Mouse (Mus musculus) brown adipose tissue, adult 24 weeks (tissue): ENCODE measurements around the gene Adam12. TPM values are rescaled to one million over a fixed set of nuclear protein-coding genes. Genes with fewer than 3 reads are reported as not detected.
A peak's percentile ranks its signal among the peaks of the same experiment; 100 is the strongest.

Experiments
- H3K27ac ChIP-seq: fragments of 200-500 bp; replicated peaks from 2 replicates; pipeline ENCODE4 v1.5.1; 2012; ENCODE audit warnings: low read depth, mild to moderate bottlenecking, low read length
- H3K4me1 ChIP-seq: fragments of 200-500 bp; 2 replicates; pipeline ENCODE4 v1.6.1; 2012; ENCODE audit warnings: low read length, mixed read lengths; ENCODE audit not compliant: control insufficient read depth, insufficient read depth, insufficient read length
- H3K4me3 ChIP-seq: fragments of 200-500 bp; 2 replicates; pipeline ENCODE4 v1.5.1; 2012; ENCODE audit warnings: low read depth, mild to moderate bottlenecking, low read length, moderate library complexity; ENCODE audit not compliant: insufficient read depth
- polyA plus RNA-seq: library from polyadenylated mRNA; stranded (reverse); fragments of >200 nt; gene quantifications from 2 replicates; pipeline ENCODE4 v1.2.4, GENCODE M21; 2012; ENCODE audit not compliant: missing spikeins, insufficient read depth, insufficient read length

Adam12 gene
- polyA plus RNA-seq = 10.4 and 10.5 TPM in 2 replicates

- Histone ChIP-seq H3K4me3 (no peak within 1 kb of the TSS), H3K4me1 (peaks cover 7% of the 10 kb centered on the region; the same call in 1 of the 2 replicates), H3K27ac (no peak within 1 kb of the TSS)
Measured at GRCm38 (mm10) chr7:134231378-134232346, at the start of gene Adam12. Adam12 (minus strand) TSS chr7:134232146.

GRCm38 (mm10) chr7:134272956-134273355, 41.0 kb upstream of the Adam12 start:
- no peaks in the 10 kb centered on the region for H3K4me1 ChIP-seq
- H3K4me3 ChIP-seq = no peak overlapping the region
- no peak overlapping the region for H3K27ac ChIP-seq

- no peak overlapping the region for H3K27ac ChIP-seq
- no peak overlapping the region for H3K4me3 ChIP-seq
- no peaks in the 10 kb centered on the region for H3K4me1 ChIP-seq
Measured at GRCm38 (mm10) chr7:134272421-134272820, 40.5 kb upstream of the Adam12 start.

GRCm38 (mm10) chr7:134265783-134266182, 33.8 kb upstream of the Adam12 start:
- H3K27ac ChIP-seq = no peak overlapping the region
- H3K4me3 ChIP-seq = no peak overlapping the region
- H3K4me1 ChIP-seq = peaks cover 6% of the 10 kb centered on the region

- Histone ChIP-seq H3K27ac (no peak overlapping the region), H3K4me1 (peaks cover 6% of the 10 kb centered on the region), H3K4me3 (no peak overlapping the region)
Measured at GRCm38 (mm10) chr7:134263146-134263906, 31.4 kb upstream of the Adam12 start.

- H3K4me3 ChIP-seq = no peak overlapping the region
- no peak overlapping the region for H3K27ac ChIP-seq
Measured at GRCm38 (mm10) chr7:134261003-134261701, 29.2 kb upstream of the Adam12 start.

GRCm38 (mm10) chr7:134250273-134250870, 18.4 kb upstream of the Adam12 start:
- H3K27ac ChIP-seq = no peak overlapping the region
- no peak overlapping the region for H3K4me3 ChIP-seq

More at GRCm38 (mm10) chr7:134261003-134261701, 29.2 kb upstream of the Adam12 start:
- peaks cover 6% of the 10 kb centered on the region for H3K4me1 ChIP-seq

GRCm38 (mm10) chr7:134248041-134248440, 16.1 kb upstream of the Adam12 start:
- no peak overlapping the region for H3K27ac ChIP-seq
- no peak overlapping the region for H3K4me3 ChIP-seq
- peaks cover 7% of the 10 kb centered on the region; the same call in 1 of the 2 replicates for H3K4me1 ChIP-seq

More at GRCm38 (mm10) chr7:134250273-134250870, 18.4 kb upstream of the Adam12 start:
- H3K4me1 ChIP-seq = peaks cover 7% of the 10 kb centered on the region; the same call in 1 of the 2 replicates

GRCm38 (mm10) chr7:134246624-134247023, 14.7 kb upstream of the Adam12 start:
- H3K4me1 ChIP-seq = peaks cover 9% of the 10 kb centered on the region; the same call in 1 of the 2 replicates
- H3K27ac ChIP-seq = no peak overlapping the region
- no peak overlapping the region for H3K4me3 ChIP-seq

GRCm38 (mm10) chr7:134242773-134243172, 10.8 kb upstream of the Adam12 start:
- H3K27ac ChIP-seq = 0 out of 2 replicates have a peak overlapping the region, but pooled peaks have one; percentile 50
- H3K4me3 ChIP-seq = no peak overlapping the region
- H3K4me1 ChIP-seq = peaks cover 6% of the 10 kb centered on the region; the same call in 1 of the 2 replicates

- no peak overlapping the region for H3K4me3 ChIP-seq
- H3K4me1 ChIP-seq = peaks cover 2% of the 10 kb centered on the region; the same call in 1 of the 2 replicates
- no peak overlapping the region for H3K27ac ChIP-seq
Measured at GRCm38 (mm10) chr7:134241212-134241611, 9.3 kb upstream of the Adam12 start.

GRCm38 (mm10) chr7:134240579-134240978, 8.6 kb upstream of the Adam12 start:
- Histone ChIP-seq H3K4me1 (peaks cover 2% of the 10 kb centered on the region; the same call in 1 of the 2 replicates), H3K27ac (no peak overlapping the region)

GRCm38 (mm10) chr7:134238863-134239262, 6.9 kb upstream of the Adam12 start:
- no peak overlapping the region for H3K4me3 ChIP-seq
- no peak overlapping the region for H3K27ac ChIP-seq
- H3K4me1 ChIP-seq = peaks cover 2% of the 10 kb centered on the region; the same call in 1 of the 2 replicates

More at GRCm38 (mm10) chr7:134240579-134240978, 8.6 kb upstream of the Adam12 start:
- no peak overlapping the region for H3K4me3 ChIP-seq

- Histone ChIP-seq H3K4me1 (no peaks in the 10 kb centered on the region), H3K27ac (no peak overlapping the region), H3K4me3 (no peak overlapping the region)
Measured at GRCm38 (mm10) chr7:134237356-134237755, 5.4 kb upstream of the Adam12 start.
